Mouse (Mus musculus) hindbrain, embryonic 15.5 days (tissue): Measurements from ENCODE around the gene Ppp1r2. TPM values are rescaled to one million over a fixed set of nuclear protein-coding genes. Genes with fewer than 3 reads are reported as not detected.

ENCODE experiments used
- ATAC-seq: fragments of 200-750 bp; cut with Nextera tagmentation; 2 replicates; pipeline ENCODE4 v1.8.0; 2017; ENCODE audit warnings: low read depth, moderate number of reproducible peaks, moderate TSS enrichment; ENCODE audit not compliant: low FRiP score
- H3K27ac ChIP-seq: fragments of 300-500 bp; sonication (generic); replicated peaks from 2 replicates; pipeline ENCODE4 v1.5.1; 2015; ENCODE audit warnings: mild to moderate bottlenecking, inconsistent platforms
- H3K27me3 ChIP-seq: fragments of 300-500 bp; sonication (generic); 2 replicates; pipeline ENCODE4 v1.6.1; 2015; ENCODE audit warnings: control low read depth, inconsistent platforms
- H3K36me3 ChIP-seq: fragments of 300-500 bp; sonication (generic); 2 replicates; pipeline ENCODE4 v1.6.1; 2015; ENCODE audit warnings: control low read depth, inconsistent platforms
- H3K4me1 ChIP-seq: fragments of 300-500 bp; sonication (generic); replicated peaks from 2 replicates; pipeline ENCODE4 v1.6.1; 2015; ENCODE audit warnings: control low read depth, inconsistent platforms
- H3K4me2 ChIP-seq: fragments of 300-500 bp; sonication (generic); 2 replicates; pipeline ENCODE4 v1.6.1; 2015; ENCODE audit warnings: moderate library complexity, mild to moderate bottlenecking, inconsistent platforms
- H3K4me3 ChIP-seq: fragments of 300-500 bp; sonication (generic); 2 replicates; pipeline ENCODE4 v1.5.1; 2015; ENCODE audit warnings: mild to moderate bottlenecking, inconsistent platforms
- H3K9ac ChIP-seq: fragments of 300-500 bp; sonication (generic); 2 replicates; pipeline ENCODE4 v1.6.1; 2015; ENCODE audit warnings: inconsistent platforms
- H3K9me3 ChIP-seq: fragments of 300-500 bp; sonication (generic); 2 replicates; pipeline ENCODE4 v1.6.1; 2016; ENCODE audit warnings: control low read depth, inconsistent platforms
- WGBS: fragments of 180-500 bp; shearing (Covaris S2); methylation state at CpG from one replicate; pipeline ENCODE4 v1.1.7; 2015; 5-methylcytosine and 5-hydroxymethylcytosine counted together
- microRNA-seq: library from miRNA; unstranded; fragments of <30 nt; microRNA quantifications from one replicate; pipeline ENCODE4, GENCODE M21; 2016
- polyA plus RNA-seq: library from polyadenylated mRNA; unstranded; fragments of >200 nt; fragmentation: Nextera tagmentation; extraction: Ambion mirVana; gene quantifications from 2 replicates; pipeline ENCODE4 v1.2.1, GENCODE M21; 2015

Gene Ppp1r2
- polyA plus RNA-seq, 1 experiment from 2014 or later: 94.0 TPM

GRCm38 (mm10) chr16:31227746-31228145, 47.3 kb downstream of the Ppp1r2 start:
- no peaks in the 10 kb centered on the region for H3K9me3 ChIP-seq
- H3K9ac ChIP-seq: no peak overlapping the region
- ATAC-seq: no peak
- no peak overlapping the region for H3K4me2 ChIP-seq
- H3K4me3 ChIP-seq: no peak overlapping the region
- 96% methylated on average over 1 of the region's 1 CpGs for WGBS
- H3K4me1 ChIP-seq: no peaks in the 10 kb centered on the region
- no peaks in the 10 kb centered on the region for H3K27me3 ChIP-seq
- no peak overlapping the region for H3K27ac ChIP-seq
- no peaks in the 10 kb centered on the region for H3K36me3 ChIP-seq

GRCm38 (mm10) chr16:31215271-31215670, 59.8 kb downstream of the Ppp1r2 start:
- Histone ChIP-seq H3K9me3 (no peaks in the 10 kb centered on the region), H3K4me3 (no peak overlapping the region), H3K27ac (no peak overlapping the region), H3K4me2 (no peak overlapping the region), H3K4me1 (no peaks in the 10 kb centered on the region), H3K27me3 (no peaks in the 10 kb centered on the region), H3K36me3 (no peaks in the 10 kb centered on the region), H3K9ac (no peak overlapping the region)
- ATAC-seq: no peak
- 96% methylated on average over 4 of the region's 4 CpGs for WGBS

GRCm38 (mm10) chr16:31213463-31213862, 61.6 kb downstream of the Ppp1r2 start:
- 78% methylated on average over 6 of the region's 6 CpGs for WGBS
- H3K4me1 ChIP-seq: no peaks in the 10 kb centered on the region
- H3K4me3 ChIP-seq: no peak overlapping the region
- H3K9me3 ChIP-seq: no peaks in the 10 kb centered on the region
- H3K36me3 ChIP-seq: no peaks in the 10 kb centered on the region
- no peak overlapping the region for H3K27ac ChIP-seq
- ATAC-seq: no peak
- H3K9ac ChIP-seq: no peak overlapping the region
- no peak overlapping the region for H3K4me2 ChIP-seq
- H3K27me3 ChIP-seq: no peaks in the 10 kb centered on the region

GRCm38 (mm10) chr16:31211503-31211902, 63.6 kb downstream of the Ppp1r2 start:
- 66% methylated on average over 9 of the region's 9 CpGs for WGBS

GRCm38 (mm10) chr16:31210453-31210852, 64.6 kb downstream of the Ppp1r2 start:
- Histone ChIP-seq H3K27ac (no peak overlapping the region), H3K9ac (no peak overlapping the region), H3K4me1 (no peaks in the 10 kb centered on the region), H3K27me3 (no peaks in the 10 kb centered on the region), H3K4me3 (no peak overlapping the region), H3K9me3 (no peaks in the 10 kb centered on the region), H3K4me2 (no peak overlapping the region), H3K36me3 (no peaks in the 10 kb centered on the region)
- WGBS: 82% methylated on average over 4 of the region's 4 CpGs
- ATAC-seq: no peak

More at GRCm38 (mm10) chr16:31211503-31211902, 63.6 kb downstream of the Ppp1r2 start:
- H3K4me3 ChIP-seq: no peak overlapping the region
- no peaks in the 10 kb centered on the region for H3K9me3 ChIP-seq
- no peak for ATAC-seq
- H3K27ac ChIP-seq: no peak overlapping the region
- H3K36me3 ChIP-seq: no peaks in the 10 kb centered on the region
- H3K4me2 ChIP-seq: no peak overlapping the region
- H3K27me3 ChIP-seq: no peaks in the 10 kb centered on the region
- H3K9ac ChIP-seq: no peak overlapping the region
- no peaks in the 10 kb centered on the region for H3K4me1 ChIP-seq

- Histone ChIP-seq H3K4me1 (no peaks in the 10 kb centered on the region), H3K4me3 (no peak overlapping the region), H3K9ac (no peak overlapping the region), H3K4me2 (no peak overlapping the region), H3K27me3 (no peaks in the 10 kb centered on the region), H3K9me3 (no peaks in the 10 kb centered on the region), H3K36me3 (no peaks in the 10 kb centered on the region), H3K27ac (no peak overlapping the region)
- no peak for ATAC-seq
- WGBS: 88% methylated on average over 5 of the region's 5 CpGs
Observed at GRCm38 (mm10) chr16:31209911-31210310, 65.2 kb downstream of the Ppp1r2 start.

- WGBS: 92% methylated on average over 7 of the region's 7 CpGs
- Histone ChIP-seq H3K36me3 (no peaks in the 10 kb centered on the region), H3K4me1 (peaks cover 5% of the 10 kb centered on the region; the same call in 1 of the 2 replicates), H3K27ac (no peak overlapping the region), H3K27me3 (no peaks in the 10 kb centered on the region), H3K4me3 (no peak overlapping the region), H3K4me2 (no peak overlapping the region), H3K9me3 (no peaks in the 10 kb centered on the region), H3K9ac (no peak overlapping the region)
- no peak for ATAC-seq
Observed at GRCm38 (mm10) chr16:31205726-31206125, 69.4 kb downstream of the Ppp1r2 start.

- WGBS: 92% methylated on average over 8 of the region's 8 CpGs
- H3K4me1 ChIP-seq: peaks cover 5% of the 10 kb centered on the region; the same call in 1 of the 2 replicates
- no peak overlapping the region for H3K4me3 ChIP-seq
- no peak for ATAC-seq
- no peak overlapping the region for H3K27ac ChIP-seq
- no peak overlapping the region for H3K9ac ChIP-seq
- H3K4me2 ChIP-seq: no peak overlapping the region
- no peaks in the 10 kb centered on the region for H3K36me3 ChIP-seq
- no peaks in the 10 kb centered on the region for H3K9me3 ChIP-seq
- no peaks in the 10 kb centered on the region for H3K27me3 ChIP-seq
Observed at GRCm38 (mm10) chr16:31205187-31205586, 69.9 kb downstream of the Ppp1r2 start.

GRCm38 (mm10) chr16:31204216-31204615, 70.9 kb downstream of the Ppp1r2 start:
- no peak overlapping the region for H3K27ac ChIP-seq
- H3K9ac ChIP-seq: no peak overlapping the region
- no peaks in the 10 kb centered on the region for H3K9me3 ChIP-seq
- H3K27me3 ChIP-seq: no peaks in the 10 kb centered on the region
- H3K4me3 ChIP-seq: no peak overlapping the region
- H3K4me1 ChIP-seq: peaks cover 15% of the 10 kb centered on the region
- H3K4me2 ChIP-seq: no peak overlapping the region
- WGBS: 76% methylated on average over 1 of the region's 1 CpGs
- no peak for ATAC-seq
- H3K36me3 ChIP-seq: no peaks in the 10 kb centered on the region

- no peaks in the 10 kb centered on the region for H3K9me3 ChIP-seq
- peak overlapping the region; percentile 78 for H3K27ac ChIP-seq
- 85% methylated on average over 2 of the region's 2 CpGs for WGBS
- no peak for ATAC-seq
- no peaks in the 10 kb centered on the region for H3K36me3 ChIP-seq
- H3K9ac ChIP-seq: no peak overlapping the region; the same call in 1 of the 2 replicates
- H3K4me1 ChIP-seq: peaks cover 24% of the 10 kb centered on the region
- peak overlapping the region; percentile 88; the same call in 1 of the 2 replicates for H3K4me3 ChIP-seq
- H3K4me2 ChIP-seq: peak overlapping the region; percentile 66
- H3K27me3 ChIP-seq: no peaks in the 10 kb centered on the region
Observed at GRCm38 (mm10) chr16:31201704-31202103, 73.4 kb downstream of the Ppp1r2 start.

Small RNAs within 50 kb of the gene (microRNA-seq; reads per million reads assigned to microRNA genes)
- not detected for gene Gm27415

Other genes with a start within 250 kb of the Ppp1r2 start
- 15.4 and 17.3 TPM in 2 replicates for gene Xxylt1, start 193.8 kb downstream of the Ppp1r2 start, polyA plus RNA-seq
- gene Acap2, start 74.0 kb downstream of the Ppp1r2 start, polyA plus RNA-seq: 11.5 and 13.4 TPM in 2 replicates
- 93.8 and 119 TPM in 2 replicates for gene Apod, start 39.5 kb upstream of the Ppp1r2 start, polyA plus RNA-seq
- gene Bdh1, start 147.0 kb upstream of the Ppp1r2 start, polyA plus RNA-seq: 123 and 125 TPM in 2 replicates